Mouse (Mus musculus) kidney, embryonic 16.5 days (tissue): Measurements from ENCODE around the gene Gpr65. TPM values are rescaled to one million over a fixed set of nuclear protein-coding genes. Genes with fewer than 3 reads are reported as not detected.

Experiments used
- ATAC-seq: fragments of 200-750 bp; cut with Nextera tagmentation; 2 replicates; pipeline ENCODE4 v1.8.0; 2017; ENCODE audit warnings: moderate TSS enrichment; ENCODE audit not compliant: low FRiP score, low TSS enrichment
- H3K27ac ChIP-seq: fragments of 300-500 bp; sonication (generic); 2 replicates; pipeline ENCODE4 v1.5.1; 2014; ENCODE audit warnings: low read length
- H3K27me3 ChIP-seq: fragments of 300-500 bp; sonication (generic); 2 replicates; pipeline ENCODE4 v1.6.1; 2014; ENCODE audit warnings: low read length, control low read depth, mixed read lengths; ENCODE audit not compliant: insufficient read depth
- H3K36me3 ChIP-seq: fragments of 300-500 bp; sonication (generic); 2 replicates; pipeline ENCODE4 v1.6.1; 2014; ENCODE audit warnings: low read length, control low read depth, mixed read lengths; ENCODE audit not compliant: insufficient read depth
- H3K4me1 ChIP-seq: fragments of 300-500 bp; sonication (generic); 2 replicates; pipeline ENCODE4 v1.6.1; 2014; ENCODE audit warnings: low read length, control low read depth, mixed read lengths; ENCODE audit not compliant: insufficient read depth
- H3K4me2 ChIP-seq: fragments of 300-500 bp; sonication (generic); replicated peaks from 2 replicates; pipeline ENCODE4 v1.6.1; 2014; ENCODE audit warnings: low read depth, low read length
- H3K4me3 ChIP-seq: fragments of 300-500 bp; sonication (generic); 2 replicates; pipeline ENCODE4 v1.5.1; 2014; ENCODE audit warnings: mild to moderate bottlenecking, low read length
- H3K9ac ChIP-seq: fragments of 300-500 bp; sonication (generic); replicated peaks from 2 replicates; pipeline ENCODE4 v1.6.1; 2014; ENCODE audit warnings: low read length
- H3K9me3 ChIP-seq: fragments of 300-500 bp; sonication (generic); 2 replicates; pipeline ENCODE4 v1.6.1; 2016; ENCODE audit warnings: low read length, control low read depth
- WGBS: fragments of 180-500 bp; shearing (Covaris S2); extraction: QIAGEN DNeasy Blood & Tissue Kit; methylation state at CpG from one replicate; pipeline ENCODE4 v1.1.7; 2014; 5-methylcytosine and 5-hydroxymethylcytosine counted together
- polyA plus RNA-seq: library from polyadenylated mRNA; unstranded; fragments of >200 nt; fragmentation: Nextera tagmentation; extraction: Ambion mirVana; gene quantifications from 2 replicates; pipeline ENCODE4 v1.2.1, GENCODE M21; 2015

Gpr65 gene
- polyA plus RNA-seq, 1 experiment from 2014 or later = 1.2 TPM

- 77% methylated on average over 13 of the region's 13 CpGs for WGBS
Measured at GRCm38 (mm10) chr12:98255373-98255995, 13.0 kb upstream of the Gpr65 start.

GRCm38 (mm10) chr12:98258371-98258844, 10.0 kb upstream of the Gpr65 start:
- H3K36me3 ChIP-seq = 0 out of 2 replicates have a peak, but pooled peaks cover 3% of the 10 kb centered on the region
- peak overlapping the region; percentile 88 for H3K4me3 ChIP-seq
- no peaks in the 10 kb centered on the region for H3K9me3 ChIP-seq
- 0 out of 2 replicates have a peak, but pooled peaks cover 5% of the 10 kb centered on the region for H3K4me1 ChIP-seq
- peak overlapping the region; percentile 75 for H3K4me2 ChIP-seq
- H3K27me3 ChIP-seq = no peaks in the 10 kb centered on the region
- peak overlapping the region; percentile 97 for H3K9ac ChIP-seq
- WGBS = 0% methylated on average over 8 of the region's 8 CpGs
- H3K27ac ChIP-seq = peak overlapping the region; percentile 96
- ATAC-seq = no peak

More at GRCm38 (mm10) chr12:98255373-98255995, 13.0 kb upstream of the Gpr65 start:
- ATAC-seq = no peak
- Histone ChIP-seq H3K4me3 (no peak overlapping the region), H3K9ac (no peak overlapping the region), H3K9me3 (no peaks in the 10 kb centered on the region), H3K27me3 (no peaks in the 10 kb centered on the region), H3K36me3 (0 out of 2 replicates have a peak, but pooled peaks cover 3% of the 10 kb centered on the region), H3K4me2 (no peak overlapping the region), H3K4me1 (0 out of 2 replicates have a peak, but pooled peaks cover 5% of the 10 kb centered on the region), H3K27ac (0 out of 2 replicates have a peak overlapping the region, but pooled peaks have one; percentile 1)

- no peaks in the 10 kb centered on the region for H3K27me3 ChIP-seq
- H3K9ac ChIP-seq = peak within 1 kb of the TSS; percentile 97
- H3K36me3 ChIP-seq = 0 out of 2 replicates have a peak, but pooled peaks cover 3% of the 10 kb centered on the region
- H3K9me3 ChIP-seq = no peaks in the 10 kb centered on the region
- H3K4me2 ChIP-seq = peak within 1 kb of the TSS; percentile 75
- H3K4me1 ChIP-seq = 0 out of 2 replicates have a peak, but pooled peaks cover 5% of the 10 kb centered on the region
- peak within 1 kb of the TSS; percentile 88 for H3K4me3 ChIP-seq
- peak; percentile 94 for ATAC-seq
- peak within 1 kb of the TSS; percentile 96 for H3K27ac ChIP-seq
- under 1% methylated on average over 74 of the region's 76 CpGs for WGBS
Measured at GRCm38 (mm10) chr12:98258845-98259517, 9.5 kb upstream of the Gpr65 start, which contains the start of gene Galc. Gene Galc, minus strand, starts transcription at chr12:98259459.

- Histone ChIP-seq H3K4me2 (peak overlapping the region; percentile 75), H3K4me1 (0 out of 2 replicates have a peak, but pooled peaks cover 5% of the 10 kb centered on the region), H3K27ac (no peak overlapping the region), H3K27me3 (no peaks in the 10 kb centered on the region), H3K4me3 (peak overlapping the region; percentile 88), H3K9me3 (no peaks in the 10 kb centered on the region), H3K9ac (peak overlapping the region; percentile 97), H3K36me3 (0 out of 2 replicates have a peak, but pooled peaks cover 3% of the 10 kb centered on the region)
- WGBS = 5% methylated on average over 12 of the region's 12 CpGs
- no peak; the same call in 1 of the 2 replicates for ATAC-seq
Measured at GRCm38 (mm10) chr12:98259518-98259852, 8.9 kb upstream of the Gpr65 start.

GRCm38 (mm10) chr12:98265697-98266096, 2.7 kb upstream of the Gpr65 start:
- Histone ChIP-seq H3K27me3 (no peaks in the 10 kb centered on the region), H3K36me3 (no peaks in the 10 kb centered on the region), H3K27ac (no peak overlapping the region), H3K4me3 (no peak overlapping the region), H3K4me1 (0 out of 2 replicates have a peak, but pooled peaks cover 4% of the 10 kb centered on the region), H3K9me3 (no peaks in the 10 kb centered on the region), H3K4me2 (no peak overlapping the region), H3K9ac (no peak overlapping the region)
- ATAC-seq = no peak
- 85% methylated on average over 9 of the region's 9 CpGs for WGBS

- no peaks in the 10 kb centered on the region for H3K36me3 ChIP-seq
- H3K9me3 ChIP-seq = no peaks in the 10 kb centered on the region
- WGBS = 49% methylated on average over 17 of the region's 17 CpGs
- H3K4me2 ChIP-seq = peak overlapping the region; percentile 26
- H3K27me3 ChIP-seq = no peaks in the 10 kb centered on the region
- H3K9ac ChIP-seq = no peak overlapping the region
- H3K27ac ChIP-seq = no peak overlapping the region
- ATAC-seq = no peak
- 0 out of 2 replicates have a peak, but pooled peaks cover 4% of the 10 kb centered on the region for H3K4me1 ChIP-seq
- peak overlapping the region; percentile 16; the same call in 1 of the 2 replicates for H3K4me3 ChIP-seq
Measured at GRCm38 (mm10) chr12:98269791-98270745, 1.6 kb downstream of the Gpr65 start.

- H3K4me2 ChIP-seq = peak overlapping the region; percentile 26
Measured at GRCm38 (mm10) chr12:98270810-98271566, 2.6 kb downstream of the Gpr65 start.

GRCm38 (mm10) chr12:98272433-98272832, 4.0 kb downstream of the Gpr65 start:
- H3K4me1 ChIP-seq = 0 out of 2 replicates have a peak, but pooled peaks cover 4% of the 10 kb centered on the region
- H3K4me2 ChIP-seq = no peak overlapping the region
- WGBS = 37% methylated on average over 7 of the region's 7 CpGs
- ATAC-seq = no peak
- no peak overlapping the region for H3K27ac ChIP-seq
- no peak overlapping the region for H3K4me3 ChIP-seq
- no peak overlapping the region for H3K9ac ChIP-seq
- no peaks in the 10 kb centered on the region for H3K36me3 ChIP-seq
- no peaks in the 10 kb centered on the region for H3K9me3 ChIP-seq
- H3K27me3 ChIP-seq = no peaks in the 10 kb centered on the region

More at GRCm38 (mm10) chr12:98270810-98271566, 2.6 kb downstream of the Gpr65 start:
- Histone ChIP-seq H3K4me3 (no peak overlapping the region), H3K27ac (no peak overlapping the region), H3K36me3 (no peaks in the 10 kb centered on the region), H3K4me1 (0 out of 2 replicates have a peak, but pooled peaks cover 4% of the 10 kb centered on the region), H3K9me3 (no peaks in the 10 kb centered on the region), H3K9ac (no peak overlapping the region), H3K27me3 (no peaks in the 10 kb centered on the region)
- ATAC-seq = peak; percentile 51
- WGBS = 41% methylated on average over 12 of the region's 12 CpGs
